Mouse (Mus musculus): Measurements from ENCODE around the gene Atg7.

Gene Atg7

DNA sequence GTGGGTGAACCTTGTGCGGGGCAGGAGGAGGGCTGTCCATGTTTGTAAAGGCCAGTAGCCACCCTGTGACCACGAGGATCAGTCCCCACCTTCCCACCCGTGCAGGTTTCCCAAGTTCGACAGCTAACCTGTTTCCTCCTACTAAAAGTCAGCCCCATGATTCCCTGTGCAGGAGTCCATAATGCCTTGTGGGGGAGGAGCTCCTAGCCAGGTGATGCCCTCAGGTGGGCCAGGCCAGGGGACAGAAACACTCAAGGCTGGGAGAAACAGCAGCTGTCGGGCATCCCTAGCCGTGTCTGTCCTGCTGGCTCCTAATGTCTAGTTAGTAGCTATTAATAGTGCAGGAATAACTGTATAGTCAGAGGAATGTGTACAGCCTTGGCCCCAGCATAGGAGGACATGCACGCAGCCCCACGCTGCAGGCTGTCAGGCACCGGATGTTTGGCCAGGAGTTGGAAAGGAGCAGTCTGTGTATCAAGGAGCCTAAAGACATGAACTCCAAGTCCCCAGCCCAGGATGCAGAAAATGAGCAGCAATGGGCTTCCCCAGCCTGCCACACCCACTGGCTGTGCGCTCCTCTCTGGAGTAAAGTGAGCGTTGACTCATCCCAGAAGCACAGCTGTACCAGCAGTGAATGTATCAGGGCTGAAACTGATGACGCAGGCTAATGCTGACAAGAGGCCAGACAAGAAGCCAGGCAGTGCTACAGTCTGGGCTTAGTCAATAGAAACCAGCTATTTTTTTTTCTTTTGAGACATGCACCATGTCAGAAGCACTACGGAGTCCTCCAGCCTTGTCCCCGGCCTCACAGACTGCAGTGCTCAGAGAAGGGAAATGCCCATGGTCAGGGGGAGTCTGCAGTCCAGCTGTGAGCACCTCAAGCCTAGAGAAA is 218.0 kb downstream of the Atg7 start:
- no peak for DNase-seq

DNA sequence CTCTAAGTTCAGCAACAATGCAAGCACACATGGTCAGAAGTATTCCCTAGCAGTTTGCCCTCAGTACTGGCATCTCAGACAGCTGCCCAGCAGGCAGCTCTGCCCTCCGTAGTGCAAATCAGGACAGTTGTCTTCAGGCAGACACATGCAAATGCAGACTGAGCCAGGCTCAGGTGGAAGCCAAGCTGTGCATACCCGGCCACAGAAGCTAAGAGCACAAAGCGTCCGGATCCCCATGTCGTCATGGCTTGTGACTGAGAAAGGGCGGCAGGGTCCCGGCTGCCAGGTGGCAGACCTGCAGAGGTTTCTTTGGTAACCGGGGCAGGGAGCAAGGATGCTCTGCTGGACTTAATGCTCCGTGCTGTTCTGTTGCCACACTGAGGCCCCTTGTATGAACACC is 218.7 kb downstream of the Atg7 start:
- peak; percentile 66 to 69 for DNase-seq

DNA sequence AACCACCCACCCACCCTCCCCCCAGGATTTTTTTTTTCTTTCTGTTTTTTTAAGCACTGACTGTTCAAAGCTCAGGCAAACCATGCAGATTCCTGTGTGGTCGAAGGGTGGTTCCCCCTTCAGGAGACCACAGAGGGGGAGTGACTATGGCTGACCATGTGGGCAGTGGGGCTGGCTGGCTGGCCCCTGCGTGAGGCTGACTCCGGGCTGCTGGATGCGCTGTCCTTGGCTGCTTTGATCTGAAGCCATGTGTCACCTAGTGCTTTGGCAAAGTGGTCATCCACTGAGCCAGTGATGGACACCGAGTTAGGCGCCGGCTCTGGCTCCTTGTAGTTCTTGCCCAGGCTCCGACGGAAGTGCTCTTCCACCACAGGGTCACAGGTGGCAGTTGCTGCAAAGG is 219.1 kb downstream of the Atg7 start:
- peak in 1 of 2 experiments; percentile 41 for DNase-seq

- no peak for DNase-seq
Observed at GRCm38 (mm10) chr6:114863501-114863900, 220.6 kb downstream of the Atg7 start.

DNA sequence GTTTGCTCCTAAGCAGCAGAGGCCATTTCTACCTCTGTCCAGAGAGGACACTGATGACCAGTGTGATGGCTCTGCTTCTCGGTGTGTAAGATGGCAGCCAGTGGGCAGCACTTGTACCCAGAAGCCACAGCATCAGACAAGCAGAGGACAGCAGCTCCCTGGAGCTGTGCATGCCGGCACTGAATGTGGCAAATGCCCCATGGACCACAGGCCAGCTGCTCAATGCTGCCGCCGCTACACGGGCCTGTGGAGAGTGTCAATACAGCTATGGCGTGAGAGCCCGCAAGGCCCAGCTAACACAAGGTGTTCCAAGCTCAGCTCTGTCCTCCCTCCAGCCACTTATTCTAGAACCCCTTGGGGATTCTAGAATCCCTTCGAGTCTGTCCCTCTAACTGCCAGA is 221.5 kb downstream of the Atg7 start:
- no peak for DNase-seq

DNA sequence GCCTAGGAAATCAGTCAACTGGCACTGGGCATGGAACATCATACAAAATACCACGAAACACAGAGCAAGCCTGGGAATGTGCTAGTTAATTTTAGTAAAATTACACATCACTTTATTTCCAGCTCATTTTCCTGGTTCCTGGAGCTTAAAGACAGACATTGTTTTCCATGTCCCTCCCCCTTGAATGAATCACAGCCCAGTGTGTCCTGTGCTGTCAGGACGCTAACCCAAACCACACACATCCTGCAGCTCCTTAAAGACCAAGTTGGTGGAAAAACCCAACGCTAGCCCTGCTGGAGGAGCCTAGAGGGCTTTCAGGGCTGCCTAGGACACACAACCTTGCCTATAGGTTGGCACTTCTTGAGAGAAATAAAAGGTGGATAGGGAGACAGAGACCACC is 223.2 kb downstream of the Atg7 start:
- DNase-seq = no peak

- DNase-seq = no peak
Observed at GRCm38 (mm10) chr6:114866619-114867018, 223.7 kb downstream of the Atg7 start.

- DNase-seq = no peak
Observed at GRCm38 (mm10) chr6:114868656-114869055, 225.8 kb downstream of the Atg7 start.

GRCm38 (mm10) chr6:114869501-114870076 is 226.7 kb downstream of the Atg7 start:
- DNase-seq = no peak

DNA sequence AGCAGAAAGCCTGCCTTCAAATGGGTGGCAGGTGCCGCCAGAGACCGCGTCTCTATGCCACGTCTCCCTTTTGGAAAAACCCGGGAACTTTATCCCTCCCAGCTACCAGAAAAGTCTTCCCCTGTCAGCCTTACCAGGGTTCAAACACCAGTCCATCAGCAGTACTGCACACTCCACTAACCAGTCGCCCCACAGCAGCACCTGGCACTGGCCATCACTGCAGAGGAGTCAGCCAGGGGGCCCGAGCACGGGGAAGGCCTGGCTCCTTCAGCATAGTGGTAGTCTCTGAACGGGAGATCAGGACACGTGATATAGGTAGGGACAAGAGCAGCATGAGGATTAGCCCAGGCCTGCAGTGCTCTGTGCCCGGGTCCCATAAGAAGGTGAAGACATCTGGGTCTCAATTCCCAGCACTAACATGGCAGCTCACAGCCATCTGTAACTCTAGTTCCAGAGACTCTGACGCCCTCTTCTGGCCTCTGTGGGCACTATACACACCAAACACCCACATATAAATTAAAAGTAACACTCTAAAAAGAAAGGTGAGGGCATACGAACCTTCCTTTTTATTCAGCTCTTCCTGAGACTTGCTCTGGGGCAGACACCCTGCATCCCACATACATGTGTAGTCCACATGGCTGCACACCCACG is 228.2 kb downstream of the Atg7 start:
- DNase-seq = no peak

GRCm38 (mm10) chr6:114873808-114874137 is 230.9 kb downstream of the Atg7 start:
- DNase-seq = no peak

DNA sequence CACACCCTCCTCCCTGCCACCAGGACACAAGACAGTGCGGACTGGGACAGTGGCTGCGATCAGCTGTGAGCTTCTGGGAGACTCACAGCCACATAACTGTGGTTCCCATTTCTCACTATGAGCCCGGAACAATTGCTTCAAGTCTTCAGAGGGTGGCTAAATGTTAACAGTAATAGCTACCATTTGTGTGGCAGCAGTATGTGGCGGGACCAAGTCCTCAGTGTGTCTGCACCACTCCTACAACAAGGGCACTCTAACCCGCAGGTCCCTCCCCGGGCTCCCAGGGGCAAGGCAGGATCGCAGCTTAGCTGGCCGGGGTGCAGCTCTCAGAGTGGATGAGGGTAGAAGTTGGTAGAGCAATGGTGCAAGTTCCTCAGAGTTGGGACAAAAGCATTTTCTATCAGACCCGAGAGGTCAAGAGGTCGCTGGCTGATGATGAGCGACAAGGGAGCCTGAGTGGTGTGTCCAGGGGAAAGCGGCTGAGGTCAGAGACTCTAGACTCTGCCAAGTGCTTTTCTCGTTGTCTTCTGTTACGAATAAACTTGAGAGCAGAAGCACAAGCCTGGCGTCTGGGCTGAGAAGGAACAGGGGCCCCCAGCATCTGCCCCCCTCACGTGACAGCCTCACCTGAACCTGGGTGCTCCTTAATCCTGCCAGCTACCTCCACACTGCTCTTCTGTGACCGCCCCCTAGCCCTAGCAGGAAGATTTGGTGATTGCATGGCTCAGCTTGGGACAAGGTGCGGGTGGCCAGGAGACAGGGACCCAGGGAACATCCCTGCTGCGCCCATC is 231.4 kb downstream of the Atg7 start:
- DNase-seq = peak in 1 of 2 experiments; percentile 40

DNA sequence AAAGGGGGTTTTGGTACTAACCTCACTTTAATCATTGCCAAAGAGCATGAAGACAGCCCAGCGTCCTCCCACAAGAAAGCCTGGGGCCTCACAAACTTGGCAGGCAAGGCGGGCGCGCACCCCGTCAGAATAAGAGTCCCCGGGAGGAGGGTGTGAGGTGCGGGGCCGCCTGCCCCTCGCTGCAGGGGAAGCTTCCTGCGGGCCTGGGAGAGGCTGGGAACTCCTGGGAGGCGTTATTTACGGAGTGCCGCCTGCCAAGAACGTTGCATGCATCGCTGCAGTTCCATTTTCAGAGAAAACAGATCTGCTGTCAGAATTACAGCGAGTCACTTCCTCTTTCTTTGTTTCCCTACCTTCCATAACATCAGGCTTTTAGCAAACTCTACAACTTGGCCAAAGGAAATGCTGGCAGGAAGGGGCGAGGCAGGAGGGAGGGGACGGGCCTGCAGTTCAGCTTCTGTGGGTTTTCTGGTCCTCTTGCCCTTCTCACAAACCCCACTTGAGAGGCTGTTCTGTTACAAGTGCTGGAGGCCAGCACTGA is 232.2 kb downstream of the Atg7 start:
- peak; percentile 88 to 90 for DNase-seq

DNA sequence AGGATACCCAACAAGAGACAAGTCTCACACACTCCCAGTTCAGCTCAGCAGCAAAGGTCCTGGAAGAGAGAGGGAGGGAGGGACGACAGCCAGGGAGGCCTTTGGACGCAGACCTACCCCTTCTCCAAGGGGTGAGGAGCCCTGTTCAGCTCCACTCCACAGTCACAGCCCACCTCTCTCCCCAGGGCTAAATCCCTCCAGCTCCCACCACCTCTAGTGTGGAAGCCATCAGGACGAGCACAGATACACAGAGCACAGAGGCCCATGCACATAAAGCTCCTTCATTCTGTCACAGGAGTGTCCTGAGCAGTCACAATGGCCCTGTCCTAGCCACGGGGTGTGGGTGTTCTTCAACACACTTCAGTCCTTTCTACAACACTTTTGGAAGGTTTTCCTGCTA is 233.1 kb downstream of the Atg7 start:
- no peak for DNase-seq

- no peak for DNase-seq
Observed at GRCm38 (mm10) chr6:114876546-114876945, 233.6 kb downstream of the Atg7 start.

GRCm38 (mm10) chr6:114878841-114879520 is 236.1 kb downstream of the Atg7 start:
- no peak for DNase-seq

- no peak for DNase-seq
Observed at GRCm38 (mm10) chr6:114880798-114881197, 237.9 kb downstream of the Atg7 start.

DNA sequence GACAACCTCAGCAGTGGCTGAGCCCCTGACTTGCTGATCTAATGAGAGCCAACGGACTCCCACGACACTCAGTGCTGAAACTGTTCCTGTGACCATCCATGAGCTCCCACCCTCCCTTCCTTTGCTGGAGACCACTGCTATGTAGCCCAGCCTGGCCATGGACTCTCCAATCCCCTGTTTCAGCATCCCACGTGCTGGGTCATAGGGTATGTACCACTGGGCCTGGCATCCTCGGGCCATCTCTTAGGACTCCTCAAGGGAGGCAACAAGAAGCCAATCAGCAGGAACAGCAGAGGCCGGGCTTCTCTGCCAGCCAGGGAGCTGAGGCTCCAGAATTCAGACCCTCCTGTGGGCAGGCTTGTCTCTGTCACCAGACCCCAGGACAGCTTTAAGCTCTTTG is 239.3 kb downstream of the Atg7 start:
- DNase-seq = peak in 1 of 2 experiments; percentile 5

DNA sequence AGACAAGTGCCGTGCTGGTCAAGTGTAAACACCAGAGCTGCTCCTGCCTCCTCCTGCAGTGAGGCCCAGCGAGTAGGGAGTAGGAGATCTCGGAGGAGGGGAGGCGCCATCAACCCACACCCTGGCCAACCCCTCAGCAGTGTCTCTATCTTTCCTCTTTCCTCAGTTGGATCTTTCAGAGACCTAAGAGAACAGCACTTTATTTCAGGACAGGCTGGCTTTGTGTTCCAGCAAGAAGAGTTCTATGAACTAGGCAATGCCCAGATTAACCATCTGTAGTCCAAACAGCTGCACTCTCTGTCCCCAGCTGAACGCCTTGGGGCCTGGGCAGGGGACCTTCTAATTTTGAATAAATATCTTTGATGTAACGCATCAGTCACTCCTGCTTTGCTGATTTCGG is 239.8 kb downstream of the Atg7 start:
- DNase-seq = peak in 1 of 2 experiments; percentile 5

- DNase-seq = peak; percentile 45 to 57
Observed at GRCm38 (mm10) chr6:114883261-114883740, 240.4 kb downstream of the Atg7 start.

GRCm38 (mm10) chr6:114885129-114885528 is 242.2 kb downstream of the Atg7 start:
- no peak for DNase-seq

- DNase-seq = no peak
Observed at GRCm38 (mm10) chr6:114886012-114886411, 243.1 kb downstream of the Atg7 start.

Data from cerebellum, postnatal 25 days (tissue).